Mouse (Mus musculus): Measurements from ENCODE around the gene Coq10a. TPM values are rescaled to one million over a fixed set of nuclear protein-coding genes. Genes with fewer than 3 reads are reported as not detected.
A peak's percentile ranks its signal among the peaks of the same experiment; 100 is the strongest.

Coq10a gene
- polyA plus RNA-seq, 1 experiment, result 22.9 TPM

- no peaks in the 10 kb centered on the region; the same call in 1 of the 2 replicates for H3K4me1 ChIP-seq (ENCODE audit: control insufficient read depth, insufficient read depth, low read length)
- H3K4me3 ChIP-seq (replicated peaks; ENCODE audit: control insufficient read depth, low read depth, low read length), result peak overlapping the region; percentile 0
- TF ChIP-seq POLR2A (IDR thresholded peaks at IDR 0.05; ENCODE audit: borderline replicate concordance, control insufficient read depth, low read depth, low read length) (no peak), CTCF (IDR thresholded peaks at IDR 0.05; ENCODE audit: control insufficient read depth, insufficient read depth, low read length) (no peak)
- no peak overlapping the region for H3K27ac ChIP-seq (ENCODE audit: control insufficient read depth, insufficient read depth, low read depth, low read length, poor library complexity)
- whole genome bisulfite sequencing, result 39% methylated on average over 8 of the region's 8 CpGs
Measured at GRCm38 (mm10) chr10:128323516-128323915, 45.3 kb downstream of the Coq10a start.

GRCm38 (mm10) chr10:128322141-128323108 is 46.4 kb downstream of the Coq10a start, which contains the start of gene Cnpy2:
TSS of gene Cnpy2 (plus strand) at chr10:128322459.
- Histone ChIP-seq H3K4me3 (replicated peaks; ENCODE audit: control insufficient read depth, low read depth, low read length) (peak within 1 kb of the TSS; percentile 82), H3K27ac (ENCODE audit: control insufficient read depth, insufficient read depth, low read depth, low read length, poor library complexity) (peak within 1 kb of the TSS; percentile 79), H3K4me1 (ENCODE audit: control insufficient read depth, insufficient read depth, low read length) (no peaks in the 10 kb centered on the region; the same call in 1 of the 2 replicates)
- WGBS, result under 1% methylated on average over 40 of the region's 40 CpGs
- TF ChIP-seq POLR2A (IDR thresholded peaks at IDR 0.05; ENCODE audit: borderline replicate concordance, control insufficient read depth, low read depth, low read length), result peak; percentile 45; the same call in 1 of the 2 replicates
- no peak for TF ChIP-seq CTCF (IDR thresholded peaks at IDR 0.05; ENCODE audit: control insufficient read depth, insufficient read depth, low read length)

- Histone ChIP-seq H3K4me3 (replicated peaks; ENCODE audit: control insufficient read depth, low read depth, low read length) (no peak overlapping the region), H3K27ac (ENCODE audit: control insufficient read depth, insufficient read depth, low read depth, low read length, poor library complexity) (no peak overlapping the region)
- 48% methylated on average over 12 of the region's 12 CpGs for whole genome bisulfite sequencing
Measured at GRCm38 (mm10) chr10:128321641-128322040, 47.2 kb downstream of the Coq10a start.

GRCm38 (mm10) chr10:128315578-128315977 is 53.2 kb downstream of the Coq10a start:
- Histone ChIP-seq H3K4me1 (ENCODE audit: control insufficient read depth, insufficient read depth, low read length) (no peaks in the 10 kb centered on the region), H3K4me3 (replicated peaks; ENCODE audit: control insufficient read depth, low read depth, low read length) (no peak overlapping the region), H3K27ac (ENCODE audit: control insufficient read depth, insufficient read depth, low read depth, low read length, poor library complexity) (no peak overlapping the region)
- 83% methylated on average over 8 of the region's 8 CpGs for WGBS
- TF ChIP-seq CTCF (IDR thresholded peaks at IDR 0.05; ENCODE audit: control insufficient read depth, insufficient read depth, low read length) (no peak), POLR2A (IDR thresholded peaks at IDR 0.05; ENCODE audit: borderline replicate concordance, control insufficient read depth, low read depth, low read length) (no peak)

More at GRCm38 (mm10) chr10:128321641-128322040, 47.2 kb downstream of the Coq10a start:
- TF ChIP-seq CTCF (IDR thresholded peaks at IDR 0.05; ENCODE audit: control insufficient read depth, insufficient read depth, low read length) (no peak), POLR2A (IDR thresholded peaks at IDR 0.05; ENCODE audit: borderline replicate concordance, control insufficient read depth, low read depth, low read length) (no peak)
- H3K4me1 ChIP-seq (ENCODE audit: control insufficient read depth, insufficient read depth, low read length), result no peaks in the 10 kb centered on the region; the same call in 1 of the 2 replicates

Other genes with a start within 250 kb of the Coq10a start
- gene Rbms2, start 188.7 kb downstream of the Coq10a start, polyA plus RNA-seq (2011; ENCODE audit: insufficient read depth, insufficient read length, low replicate concordance, missing spikeins), result 5.9 and 16.2 TPM in 2 replicates
- gene Gls2, start 174.5 kb downstream of the Coq10a start, polyA plus RNA-seq (2011; ENCODE audit: insufficient read depth, insufficient read length, low replicate concordance, missing spikeins), result 1.3 and 3.2 TPM in 2 replicates
- 5.1 and 5.3 TPM in 2 replicates for gene Spryd4, start 157.2 kb downstream of the Coq10a start, polyA plus RNA-seq (2011; ENCODE audit: insufficient read depth, insufficient read length, low replicate concordance, missing spikeins)
- not detected in 2 replicates for gene Mip, start 143.2 kb downstream of the Coq10a start, polyA plus RNA-seq (2011; ENCODE audit: insufficient read depth, insufficient read length, low replicate concordance, missing spikeins)
- gene Timeless, start 136.9 kb downstream of the Coq10a start, polyA plus RNA-seq (2011; ENCODE audit: insufficient read depth, insufficient read length, low replicate concordance, missing spikeins), result 45.9 and 61.1 TPM in 2 replicates
- gene Apon, start 114.9 kb downstream of the Coq10a start, polyA plus RNA-seq (2011; ENCODE audit: insufficient read depth, insufficient read length, low replicate concordance, missing spikeins), result 3.2 and 4.4 TPM in 2 replicates
- gene Apof, start 100.3 kb downstream of the Coq10a start, polyA plus RNA-seq (2011; ENCODE audit: insufficient read depth, insufficient read length, low replicate concordance, missing spikeins), result 2.6 and 4.0 TPM in 2 replicates
- 32.7 and 54.1 TPM in 2 replicates for gene Stat2, start 98.4 kb downstream of the Coq10a start, polyA plus RNA-seq (2011; ENCODE audit: insufficient read depth, insufficient read length, low replicate concordance, missing spikeins)
- 1.5 and 2.1 TPM in 2 replicates for gene Il23a, start 70.2 kb downstream of the Coq10a start, polyA plus RNA-seq (2011; ENCODE audit: insufficient read depth, insufficient read length, low replicate concordance, missing spikeins)
- gene Pan2, start 65.7 kb downstream of the Coq10a start, polyA plus RNA-seq (2011; ENCODE audit: insufficient read depth, insufficient read length, low replicate concordance, missing spikeins), result 20.1 and 32.1 TPM in 2 replicates
- gene Cnpy2, start 46.5 kb downstream of the Coq10a start, polyA plus RNA-seq (2011; ENCODE audit: insufficient read depth, insufficient read length, low replicate concordance, missing spikeins), result 31.1 and 52.5 TPM in 2 replicates
- gene Cs, start 31.3 kb downstream of the Coq10a start, polyA plus RNA-seq (2011; ENCODE audit: insufficient read depth, insufficient read length, low replicate concordance, missing spikeins), result 61.9 and 64.4 TPM in 2 replicates
- gene Ankrd52, start 8.1 kb upstream of the Coq10a start, polyA plus RNA-seq (2011; ENCODE audit: insufficient read depth, insufficient read length, low replicate concordance, missing spikeins), result 14.5 and 17.1 TPM in 2 replicates
- not detected in 2 replicates for gene Slc39a5, start 32.2 kb upstream of the Coq10a start, polyA plus RNA-seq (2011; ENCODE audit: insufficient read depth, insufficient read length, low replicate concordance, missing spikeins)
- 26.4 and 40.0 TPM in 2 replicates for gene Nabp2, start 42.5 kb upstream of the Coq10a start, polyA plus RNA-seq (2011; ENCODE audit: insufficient read depth, insufficient read length, low replicate concordance, missing spikeins)
- 8.5 and 17.3 TPM in 2 replicates for gene Rnf41, start 42.7 kb upstream of the Coq10a start, polyA plus RNA-seq (2011; ENCODE audit: insufficient read depth, insufficient read length, low replicate concordance, missing spikeins)
- gene Smarcc2, start 90.3 kb upstream of the Coq10a start, polyA plus RNA-seq (2011; ENCODE audit: insufficient read depth, insufficient read length, low replicate concordance, missing spikeins), result 45.0 and 74.4 TPM in 2 replicates
- 1,368 and 2,050 TPM in 2 replicates for gene Myl6, start 125.1 kb upstream of the Coq10a start, polyA plus RNA-seq (2011; ENCODE audit: insufficient read depth, insufficient read length, low replicate concordance, missing spikeins)
- 0.79 and 2.4 TPM in 2 replicates for gene Myl6b, start 129.7 kb upstream of the Coq10a start, polyA plus RNA-seq (2011; ENCODE audit: insufficient read depth, insufficient read length, low replicate concordance, missing spikeins)
- gene Esyt1, start 156.9 kb upstream of the Coq10a start, polyA plus RNA-seq (2011; ENCODE audit: insufficient read depth, insufficient read length, low replicate concordance, missing spikeins), result 26.2 and 36.1 TPM in 2 replicates
- gene Zc3h10, start 178.8 kb upstream of the Coq10a start, polyA plus RNA-seq (2011; ENCODE audit: insufficient read depth, insufficient read length, low replicate concordance, missing spikeins), result 7.0 and 9.8 TPM in 2 replicates
- 2,208 and 2,695 TPM in 2 replicates for gene Rpl41, start 180.3 kb upstream of the Coq10a start, polyA plus RNA-seq (2011; ENCODE audit: insufficient read depth, insufficient read length, low replicate concordance, missing spikeins)
- gene Pa2g4, start 197.0 kb upstream of the Coq10a start, polyA plus RNA-seq (2011; ENCODE audit: insufficient read depth, insufficient read length, low replicate concordance, missing spikeins), result 80.3 and 116 TPM in 2 replicates
- gene Erbb3, start 220.7 kb upstream of the Coq10a start, polyA plus RNA-seq (2011; ENCODE audit: insufficient read depth, insufficient read length, low replicate concordance, missing spikeins), result 0.59 and 0.75 TPM in 2 replicates